Mouse (Mus musculus) heart, postnatal 14 days (tissue): ENCODE data around the gene Acot11. TPM values are rescaled to one million over a fixed set of nuclear protein-coding genes. Genes with fewer than 3 reads are reported as not detected.

Experiments used
- DNase-seq, 2 experiments: peaks; one replicate each; pipeline ENCODE4 v3.0.0; 2021 to 2022
- intact Hi-C: fragments of 180-260 bp; cut with DNase I; formaldehyde crosslinking; loops from one replicate; pipeline ENCODE4 v1.15.1; 2025
- long read RNA-seq, 2 experiments: library from polyadenylated mRNA; stranded (forward); transcript quantifications; one replicate each; pipeline ENCODE4 v2.0.0; 2021
- total RNA-seq, 2 experiments: library from RNA; stranded (reverse); gene quantifications; 2 replicates each; pipeline ENCODE4 v1.2.3; 2021

Gene Acot11
- 10 to 100 TPM; 27.8 to 30.3 TPM for total RNA-seq
- long read RNA-seq, experiment 1, full-length matches to known transcripts, result 8 of 13 reads
- long read RNA-seq, experiment 1, partial matches to known transcripts, result 1 of 13 reads
- long read RNA-seq, experiment 1, other reads (novel, unspliced or antisense), result 4 of 13 reads
- long read RNA-seq, experiment 2, full-length matches to known transcripts, result 6 of 10 reads
- long read RNA-seq, experiment 2, partial matches to known transcripts, result 1 of 10 reads
- long read RNA-seq, experiment 2, other reads (novel, unspliced or antisense), result 3 of 10 reads

GRCm38 (mm10) chr4:106804910-106805274, at the start of gene Acot11:
TSS of gene Acot11 (minus strand) at chr4:106804998.
- peak; percentile 70 to 76 for DNase-seq
- intact Hi-C loops, result loop anchor here (10.0 kb wide), 1 partner anchor 360 kb away; no protein-coding TSS in a partner anchor

- DNase-seq, result peak in 1 of 2 experiments; percentile 30
- intact Hi-C loops, result no loop called here
These were observed 43.7 kb upstream of the Acot11 start for GRCm38 (mm10) chr4:106848290-106849092.

- peak; percentile 58 to 74 for DNase-seq
- intact Hi-C loops, result no loop called here
These were observed 42.9 kb upstream of the Acot11 start for GRCm38 (mm10) chr4:106847591-106848289.

- intact Hi-C loops, result no loop called here
- DNase-seq, result no peak
These were observed 37.8 kb upstream of the Acot11 start for GRCm38 (mm10) chr4:106842561-106842960.

GRCm38 (mm10) chr4:106841856-106842255, 37.1 kb upstream of the Acot11 start:
- intact Hi-C loops, result no loop called here
- no peak for DNase-seq

- no peak for DNase-seq
- intact Hi-C loops, result no loop called here
These were observed 36.5 kb upstream of the Acot11 start for GRCm38 (mm10) chr4:106841303-106841702.

GRCm38 (mm10) chr4:106840651-106841145, 35.9 kb upstream of the Acot11 start:
- no peak for DNase-seq
- intact Hi-C loops, result loop anchor here (1.0 kb wide), 1 partner anchor 69 kb away; no protein-coding TSS in a partner anchor

- peak; percentile 96 for DNase-seq
- intact Hi-C loops, result loop anchor here (1.0 to 10.0 kb wide), 5 partner anchors 69 to 324 kb away; partner anchors contain the start of gene Lexm
These were observed 35.3 kb upstream of the Acot11 start for GRCm38 (mm10) chr4:106839964-106840611.

GRCm38 (mm10) chr4:106839254-106839834, 34.5 kb upstream of the Acot11 start:
- intact Hi-C loops, result loop anchor here (1.0 to 10.0 kb wide), 4 partner anchors 149 to 325 kb away; partner anchors contain the start of gene Lexm
- DNase-seq, result peak; percentile 57 to 59

- intact Hi-C loops, result loop anchor here (1.0 to 10.0 kb wide), 4 partner anchors 150 to 326 kb away; partner anchors contain the start of gene Lexm
- DNase-seq, result peak; percentile 99 to 100
These were observed 33.9 kb upstream of the Acot11 start for GRCm38 (mm10) chr4:106838548-106839253.

GRCm38 (mm10) chr4:106837964-106838363, 33.2 kb upstream of the Acot11 start:
- peak; percentile 80 to 81 for DNase-seq
- intact Hi-C loops, result loop anchor here (2.0 to 10.0 kb wide), 3 partner anchors 223 to 283 kb away; partner anchors contain the start of gene Lexm

GRCm38 (mm10) chr4:106837425-106837824, 32.6 kb upstream of the Acot11 start:
- intact Hi-C loops, result loop anchor here (2.0 to 10.0 kb wide), 2 partner anchors 223 to 233 kb away; partner anchors contain the start of gene Lexm
- no peak for DNase-seq

- intact Hi-C loops, result loop anchor here (10.0 kb wide), 1 partner anchor 216 kb away; the partner anchor contains the start of gene Lexm
- no peak for DNase-seq
These were observed 25.8 kb upstream of the Acot11 start for GRCm38 (mm10) chr4:106830545-106831112.

GRCm38 (mm10) chr4:106827738-106828361, 23.1 kb upstream of the Acot11 start:
- intact Hi-C loops, result no loop called here
- DNase-seq, result peak; percentile 69 to 76

- no peak for DNase-seq
- intact Hi-C loops, result no loop called here
These were observed 20.4 kb upstream of the Acot11 start for GRCm38 (mm10) chr4:106825229-106825628.

- intact Hi-C loops, result no loop called here
- no peak for DNase-seq
These were observed 14.6 kb upstream of the Acot11 start for GRCm38 (mm10) chr4:106819404-106819803.

- DNase-seq, result no peak
- intact Hi-C loops, result no loop called here
These were observed 13.5 kb upstream of the Acot11 start for GRCm38 (mm10) chr4:106818332-106818731.

GRCm38 (mm10) chr4:106817017-106817416, 12.2 kb upstream of the Acot11 start:
- intact Hi-C loops, result no loop called here
- DNase-seq, result no peak
